Mouse (Mus musculus): ENCODE results near the gene Clps.
A peak's percentile ranks its signal among the peaks of the same experiment; 100 is the strongest.

Gene Clps

GRCm38 (mm10) chr17:28549111-28549510 is 11.5 kb downstream of the Clps start, which contains the start of gene Clpsl2:
Clpsl2 (plus strand) TSS chr17:28549411.
- DNase-seq, result no peak

- DNase-seq, result no peak
These were observed 12.0 kb downstream of the Clps start for GRCm38 (mm10) chr17:28548550-28548949.

GRCm38 (mm10) chr17:28546925-28547324 is 13.6 kb downstream of the Clps start:
- no peak for DNase-seq

- no peak for DNase-seq
These were observed 22.7 kb downstream of the Clps start for GRCm38 (mm10) chr17:28537881-28538280.

DNA sequence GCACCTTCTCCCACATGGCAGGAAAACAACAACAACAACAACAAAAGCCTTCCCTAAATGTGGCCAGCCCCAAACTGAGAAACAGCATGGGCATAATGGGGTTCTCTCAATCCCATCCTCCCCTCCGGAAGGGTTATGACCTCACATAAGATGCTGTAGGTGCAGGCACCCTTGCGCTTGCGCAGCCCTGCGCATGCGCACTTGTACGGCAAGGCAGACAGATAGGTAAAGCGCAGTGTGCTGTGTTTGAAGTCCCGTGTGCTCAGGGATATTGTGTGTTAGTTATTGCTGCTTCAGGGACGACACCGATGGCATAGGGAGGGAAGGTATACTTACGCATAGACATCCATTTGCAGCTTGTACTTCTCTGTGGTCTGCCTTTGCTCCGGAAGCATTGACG is 27.2 kb downstream of the Clps start:
- no peak for DNase-seq

GRCm38 (mm10) chr17:28532557-28532956 is 28.0 kb downstream of the Clps start:
- no peak for DNase-seq

GRCm38 (mm10) chr17:28531946-28532345 is 28.6 kb downstream of the Clps start:
- DNase-seq, result no peak

DNA sequence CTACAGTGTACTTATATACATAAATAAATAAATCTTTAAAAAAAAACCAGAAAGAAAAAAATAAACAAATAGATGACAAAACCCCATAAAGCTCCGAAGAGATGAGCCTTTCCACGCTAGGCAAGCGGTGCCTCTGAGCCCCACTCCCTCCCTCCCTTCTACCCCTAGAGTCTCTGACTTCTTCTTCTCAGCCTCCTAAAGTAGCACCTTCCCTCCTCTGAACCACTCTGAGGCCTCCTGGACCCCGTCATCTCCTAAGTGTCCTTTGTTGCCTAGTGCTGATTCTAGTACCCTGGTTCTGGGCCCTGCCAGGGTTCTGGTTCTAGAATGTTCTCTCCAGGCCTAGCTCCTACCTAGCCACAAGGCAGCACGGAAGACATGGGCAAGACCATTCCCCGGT is 30.1 kb downstream of the Clps start, which contains the start of gene Armc12:
Armc12 (plus strand) TSS at position 301 of the 400 bp plus-strand sequence.
- DNase-seq, result no peak

DNA sequence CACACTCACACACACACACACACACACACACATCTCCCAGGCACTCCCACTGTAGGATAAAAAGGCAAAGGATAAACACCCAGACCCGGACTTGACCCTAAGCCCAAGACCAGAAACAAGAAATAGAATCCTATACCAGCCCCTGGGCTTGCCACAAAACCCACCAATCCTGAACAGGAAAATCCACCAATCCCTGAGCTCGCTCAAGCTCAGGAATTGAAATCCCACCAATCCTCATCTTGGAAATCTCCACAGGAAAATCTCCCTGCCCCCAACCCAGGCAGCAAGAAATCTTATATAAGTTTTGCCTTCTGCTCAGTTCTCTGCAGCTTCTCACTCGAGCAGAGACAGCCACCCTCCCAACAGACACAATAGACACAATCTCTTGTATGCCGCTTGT is 31.4 kb downstream of the Clps start:
- DNase-seq, result no peak

- peak; percentile 81 for DNase-seq
These were observed 32.6 kb downstream of the Clps start for GRCm38 (mm10) chr17:28528043-28528351.

DNA sequence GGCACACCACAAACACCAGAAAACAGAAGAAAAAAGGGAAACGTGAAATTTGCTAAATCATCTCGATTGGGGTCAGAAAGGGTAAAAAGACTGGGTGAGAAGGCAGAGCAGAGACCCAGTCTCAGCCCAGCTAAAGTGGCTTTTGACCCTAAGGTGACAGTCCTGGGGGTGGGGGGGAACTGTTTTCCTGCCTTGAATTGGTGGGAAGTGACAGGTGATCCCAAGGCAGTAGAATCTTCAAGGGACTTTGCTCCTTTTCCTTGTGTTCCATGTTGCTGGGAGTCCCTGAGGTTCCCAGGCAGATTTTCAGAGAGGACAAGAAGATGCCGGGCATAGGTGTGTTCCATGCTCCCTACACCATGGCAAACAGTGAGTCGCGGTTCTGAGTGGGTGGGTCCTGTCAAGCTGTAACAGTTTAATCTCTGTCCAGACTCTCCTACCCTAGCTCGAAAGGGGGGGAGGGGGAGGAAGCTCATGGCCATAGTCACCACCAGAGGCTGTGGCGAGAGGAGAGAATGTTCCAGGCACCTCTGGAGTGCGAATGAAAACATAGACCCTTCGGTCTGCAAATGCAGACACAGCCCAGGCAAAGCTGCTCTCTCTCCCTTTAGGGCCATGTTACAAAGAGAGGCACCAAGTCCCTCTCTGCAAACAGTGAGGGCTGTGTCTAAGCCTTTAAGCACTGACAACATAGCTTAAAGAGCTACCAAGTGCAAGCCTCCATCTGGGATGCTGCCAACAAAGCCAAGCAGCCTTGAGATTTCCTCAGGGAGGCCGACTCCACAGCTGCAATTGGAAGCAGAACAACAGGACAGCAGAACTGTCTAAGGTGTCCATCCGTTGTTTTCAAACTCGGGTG is 33.2 kb downstream of the Clps start:
- no peak for DNase-seq

DNA sequence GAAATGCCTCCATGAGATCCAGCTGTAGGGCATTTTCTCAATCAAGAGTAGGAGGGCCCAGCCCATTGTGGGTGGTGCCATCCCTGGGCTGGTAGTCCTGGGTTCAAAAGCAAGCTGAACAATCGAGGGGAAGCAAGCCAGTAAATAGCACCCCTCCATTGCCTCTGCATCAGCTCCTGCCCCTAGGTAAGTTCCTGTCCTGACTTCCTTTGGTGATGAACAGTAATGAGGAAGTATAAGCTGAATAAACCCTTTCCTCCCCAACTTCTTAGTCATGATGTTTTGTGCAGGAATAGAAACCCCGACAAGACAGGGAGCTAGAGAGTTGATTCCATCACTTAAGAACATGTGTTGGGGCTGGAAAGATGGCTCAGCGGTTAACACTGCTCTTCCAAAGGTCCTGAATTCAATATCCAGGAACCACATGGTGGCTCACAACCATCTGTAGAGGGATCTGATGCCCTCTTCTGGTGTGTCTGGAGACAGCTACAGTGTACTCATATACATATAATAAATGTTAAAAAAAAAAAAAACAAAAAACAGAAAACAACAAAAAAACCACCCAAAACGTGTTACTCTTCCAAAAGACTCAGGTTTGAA is 35.6 kb downstream of the Clps start:
- no peak for DNase-seq

- DNase-seq, result no peak
These were observed 36.4 kb downstream of the Clps start for GRCm38 (mm10) chr17:28524009-28524695.

DNA sequence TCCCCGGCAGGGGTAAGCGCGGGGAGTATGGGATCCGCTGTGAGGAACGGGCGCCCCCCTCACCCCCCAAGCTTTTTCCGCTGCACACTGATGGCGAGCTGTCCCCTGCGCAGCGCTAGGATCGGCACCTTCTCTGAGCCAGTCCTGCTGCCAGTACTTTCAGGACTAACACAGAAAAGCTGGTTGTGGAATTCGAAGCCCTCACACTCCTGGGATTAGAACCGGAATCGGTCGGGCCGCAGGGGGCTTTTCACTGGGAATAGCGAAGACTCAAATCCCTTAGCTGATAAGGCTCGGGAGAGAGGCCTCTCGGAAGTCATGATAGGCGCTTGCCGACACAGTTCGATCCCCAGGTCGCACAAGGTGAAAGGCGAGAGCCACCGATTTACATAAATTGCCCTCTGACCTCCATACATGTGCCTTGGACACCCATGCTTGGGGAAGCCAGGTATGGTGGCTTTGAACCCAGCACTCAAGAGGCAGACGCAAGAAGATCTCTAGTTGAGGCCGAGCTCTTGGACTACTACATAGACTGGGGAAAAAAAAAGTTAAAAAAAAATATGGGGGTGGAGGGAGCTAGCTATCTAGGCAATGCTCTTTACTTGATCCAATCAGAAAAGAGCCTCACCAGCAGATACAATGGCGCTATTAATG is 37.1 kb downstream of the Clps start:
- DNase-seq, result no peak

DNA sequence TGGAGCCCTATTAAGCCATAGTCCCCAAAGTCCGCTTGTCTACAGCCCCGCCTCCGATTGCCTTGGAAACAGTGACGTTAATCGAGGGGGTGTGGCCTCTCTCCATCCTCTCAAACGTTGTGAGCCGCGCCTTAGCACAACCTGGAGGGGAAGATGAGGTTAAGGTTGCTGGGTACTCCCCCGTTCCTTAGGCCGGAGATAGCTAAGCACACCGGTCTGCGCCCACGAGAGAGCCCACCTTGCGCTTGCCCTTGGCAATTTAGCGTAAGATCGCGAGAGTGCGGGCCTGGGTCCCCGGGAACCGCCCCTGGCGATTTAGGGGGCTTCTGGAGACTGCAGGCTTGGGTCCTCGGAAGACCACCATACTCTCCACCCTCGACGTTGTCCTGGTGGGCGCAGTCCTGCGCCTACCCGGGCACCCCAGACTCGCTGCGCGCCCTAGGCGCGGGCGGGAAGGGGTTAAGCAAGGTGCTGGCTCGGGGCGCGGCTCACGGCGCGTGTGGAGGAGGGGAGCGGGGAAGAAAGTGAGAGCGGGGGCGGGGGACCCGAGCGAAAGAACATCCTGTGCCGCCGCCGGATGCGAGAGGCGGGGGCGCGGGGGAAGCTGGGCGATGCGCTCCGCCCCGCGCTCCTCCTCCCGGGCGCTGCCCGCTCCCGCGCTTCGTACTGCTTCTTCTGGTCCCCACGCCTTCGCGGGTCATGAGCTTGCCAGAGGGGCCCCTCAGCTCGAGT is 37.8 kb downstream of the Clps start:
- DNase-seq, result peak; percentile 94

GRCm38 (mm10) chr17:28521920-28522319 is 38.6 kb downstream of the Clps start:
- DNase-seq, result no peak

DNA sequence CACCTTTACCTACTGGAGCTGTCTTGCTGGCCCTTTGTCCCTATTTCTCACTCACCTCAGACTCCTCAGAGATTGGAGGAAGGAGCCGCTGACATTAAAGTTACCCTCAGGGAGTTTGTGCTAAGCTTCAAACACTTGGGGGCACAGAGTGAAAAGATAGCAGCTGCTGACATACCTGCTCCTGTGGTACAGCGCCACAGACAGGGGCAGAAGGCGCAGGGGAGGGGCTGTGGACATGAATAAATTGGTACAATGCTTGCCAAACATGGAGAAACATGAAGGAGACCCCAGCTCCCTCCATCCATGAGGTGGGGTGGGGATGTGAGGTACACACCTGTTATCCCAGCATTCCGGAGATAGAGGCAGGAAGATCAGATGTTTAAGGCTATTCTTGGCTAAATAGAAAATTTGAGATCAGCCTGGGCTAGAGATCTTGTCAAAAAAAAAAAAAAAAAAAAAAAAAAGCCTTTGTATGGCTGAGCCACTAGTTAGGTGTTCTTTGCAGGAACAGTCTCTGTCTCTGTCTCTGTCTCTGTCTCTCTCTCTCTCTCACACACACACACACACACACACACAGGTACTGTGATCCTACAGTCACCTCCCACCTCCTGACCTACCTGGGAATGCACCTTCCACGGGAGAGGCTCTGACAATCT is 39.4 kb downstream of the Clps start:
- DNase-seq, result no peak

DNA sequence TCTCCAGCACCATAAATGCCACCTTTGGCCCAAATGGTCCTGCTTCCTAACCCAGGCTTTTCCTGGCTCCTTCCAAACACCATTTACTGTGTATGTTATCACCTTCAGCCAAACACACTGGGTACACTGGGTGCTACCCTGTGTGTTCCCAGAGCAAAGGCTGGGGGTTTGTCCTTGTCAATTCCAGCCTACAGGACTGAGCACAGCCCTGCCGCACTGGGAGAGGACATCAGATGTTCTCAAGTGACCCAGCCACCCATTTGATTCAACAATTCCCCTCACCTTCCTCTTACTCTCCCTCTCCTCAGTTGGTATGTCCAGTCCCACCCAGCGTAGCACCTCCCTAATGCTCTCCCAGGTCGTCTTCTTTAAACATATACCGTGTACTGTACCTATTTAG is 40.0 kb downstream of the Clps start:
- no peak for DNase-seq

DNA sequence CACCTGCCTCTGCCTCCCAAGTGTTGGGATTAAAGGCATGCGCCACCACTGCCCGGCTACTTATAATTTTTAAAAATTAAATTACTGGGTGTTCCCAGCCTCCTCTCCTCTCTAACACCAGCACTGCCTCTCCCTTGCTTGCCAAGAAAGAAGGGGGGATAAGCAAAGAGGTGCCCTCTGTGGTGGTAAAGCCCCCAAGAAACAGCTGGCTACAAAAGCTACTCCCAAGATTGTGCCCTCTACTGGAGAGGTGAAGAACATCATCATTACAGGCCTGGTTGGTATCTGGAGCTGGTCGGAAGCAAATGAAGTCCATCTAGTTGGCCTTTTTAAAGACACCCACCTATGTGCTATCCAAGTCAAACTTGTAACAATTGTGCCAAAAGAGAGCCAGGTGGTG is 40.7 kb downstream of the Clps start:
- no peak for DNase-seq

DNA sequence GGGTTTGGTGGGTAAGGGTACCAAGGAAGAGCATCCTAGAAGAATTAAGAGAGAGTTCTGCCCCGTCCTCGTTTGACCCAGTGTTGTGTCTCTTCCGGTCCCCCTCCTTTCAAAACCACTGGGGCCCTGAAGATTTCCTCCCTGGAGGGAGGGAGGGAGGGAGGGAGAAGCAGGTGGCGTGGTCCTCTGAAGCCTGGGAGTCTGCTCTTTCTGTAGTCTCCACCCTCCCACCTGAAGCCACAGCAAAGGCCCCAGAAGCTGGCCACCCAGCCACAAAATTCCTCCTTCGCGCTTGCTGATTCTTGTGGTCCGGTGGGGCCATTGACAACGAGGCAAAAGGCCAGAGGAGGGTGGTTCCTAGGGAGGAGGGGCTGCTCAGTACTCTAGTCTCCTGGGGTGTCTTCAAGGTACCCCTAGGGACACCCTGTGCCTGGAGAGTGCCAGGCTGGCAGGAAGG is 41.9 kb downstream of the Clps start:
- DNase-seq, result no peak

DNA sequence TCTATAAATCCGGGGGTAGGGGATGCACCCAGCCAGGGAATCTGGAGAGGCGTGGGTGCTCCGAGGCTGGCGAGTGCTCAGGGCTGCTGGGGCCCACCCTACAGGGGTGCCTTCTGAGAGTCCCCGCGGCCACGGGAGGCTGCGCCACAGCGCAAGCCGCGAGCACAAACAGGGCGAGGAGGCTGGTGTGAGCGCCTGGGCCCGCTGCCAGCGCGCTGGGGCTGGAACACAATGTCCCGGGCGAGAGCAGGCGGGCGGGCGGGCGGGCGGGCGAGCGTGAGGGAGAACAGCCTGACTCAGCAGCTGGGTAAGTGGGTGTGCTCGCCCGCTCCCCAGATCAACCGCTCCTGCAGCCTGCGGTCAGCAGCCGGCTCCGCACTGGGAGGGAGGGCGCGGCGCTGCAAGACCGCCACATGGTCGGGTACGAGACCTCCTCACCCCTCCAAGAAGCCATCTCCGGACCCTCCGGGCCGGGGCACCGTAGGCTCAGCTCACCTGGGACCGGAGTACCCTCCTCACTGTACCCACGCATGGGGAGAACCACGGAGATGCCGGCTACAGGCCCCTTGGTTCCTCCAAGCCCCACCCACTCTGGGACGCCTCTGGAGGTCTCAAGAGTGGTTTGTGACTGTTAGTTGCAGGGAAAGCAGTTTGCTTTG is 42.5 kb downstream of the Clps start:
- DNase-seq, result peak; percentile 92
